Mouse (Mus musculus) kidney, adult 9 months (tissue): Measurements from ENCODE around the gene Tab1.
A peak's percentile ranks its signal among the peaks of the same experiment; 100 is the strongest.

Experiments used
- DNase-seq: peaks from one replicate; pipeline ENCODE4 v3.0.0; 2022

Gene Tab1

DNA sequence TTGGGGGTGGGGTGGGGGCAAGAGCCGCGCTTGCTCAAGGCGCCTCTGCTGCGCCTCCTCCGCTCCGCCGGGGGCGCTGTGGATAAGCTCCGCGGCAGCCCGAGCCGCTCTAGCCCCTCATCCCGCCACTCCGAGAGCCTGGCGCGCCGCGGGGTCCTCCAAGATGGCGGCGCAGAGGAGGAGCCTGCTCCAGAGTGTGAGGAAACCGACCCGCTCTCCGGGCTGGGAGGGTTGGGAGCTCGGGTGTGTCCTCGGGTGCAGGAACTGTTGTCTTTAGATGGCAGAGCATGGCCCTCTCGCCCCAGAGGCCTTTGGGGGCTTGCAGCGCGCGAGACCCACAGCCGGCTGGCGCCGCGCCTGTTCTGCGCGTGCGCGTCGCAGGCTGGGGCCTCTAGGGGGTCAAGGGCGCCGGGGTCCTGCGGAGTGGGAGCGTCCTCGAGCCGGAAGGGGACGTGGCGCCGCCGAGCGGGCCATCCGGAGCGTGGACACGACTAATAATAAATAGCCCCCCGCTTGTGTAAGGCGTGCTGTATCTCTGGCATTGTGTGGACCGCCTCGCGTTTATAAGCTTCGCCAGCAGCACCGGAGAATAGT lies at the start of gene Tab1:
Gene Tab1 (plus strand): TSS at position 135 of the 594 bp plus-strand sequence.
- DNase-seq = peak; percentile 94

DNA sequence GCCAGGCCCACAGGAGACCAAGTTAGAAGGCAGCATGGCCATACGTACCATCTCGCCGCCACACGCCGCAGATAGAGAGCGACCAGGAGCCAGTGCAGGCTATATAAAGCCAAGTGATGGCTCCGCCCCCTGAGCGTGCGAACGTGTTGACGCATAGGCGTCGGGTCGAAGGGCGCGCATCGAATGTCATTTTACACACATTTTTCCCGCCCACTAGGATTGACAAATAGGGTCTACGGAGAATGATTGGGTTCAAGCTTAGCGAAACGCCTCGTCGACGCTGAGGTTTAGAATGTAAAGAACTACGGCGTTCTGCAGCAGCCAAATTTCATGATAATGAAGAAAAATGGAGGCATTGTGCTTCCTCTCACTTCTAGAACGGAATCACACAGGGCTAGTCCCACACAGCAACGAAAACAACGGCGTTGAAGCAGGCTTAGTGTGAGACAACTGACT lies 49.6 kb upstream of the Tab1 start:
- peak; percentile 99 for DNase-seq

DNA sequence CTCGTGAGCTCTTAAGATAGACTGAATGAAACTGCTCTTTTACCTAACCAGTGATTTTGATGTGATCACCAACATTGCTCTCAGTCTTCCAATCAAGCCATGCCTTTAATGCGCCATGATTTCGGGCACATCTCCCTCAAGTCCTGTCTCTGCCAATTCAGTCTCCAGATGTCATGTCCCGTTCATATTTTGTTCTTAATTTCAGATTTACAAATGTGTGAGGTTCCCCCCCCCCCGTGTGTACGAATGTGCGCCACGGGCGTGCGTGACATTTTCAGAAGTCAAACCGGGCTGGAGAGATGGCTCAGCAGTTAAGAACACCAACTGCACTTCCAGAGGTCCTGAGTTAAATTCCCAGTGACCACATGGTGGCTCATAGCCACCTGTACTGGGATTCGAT lies 49.2 kb upstream of the Tab1 start:
- no peak for DNase-seq

DNA sequence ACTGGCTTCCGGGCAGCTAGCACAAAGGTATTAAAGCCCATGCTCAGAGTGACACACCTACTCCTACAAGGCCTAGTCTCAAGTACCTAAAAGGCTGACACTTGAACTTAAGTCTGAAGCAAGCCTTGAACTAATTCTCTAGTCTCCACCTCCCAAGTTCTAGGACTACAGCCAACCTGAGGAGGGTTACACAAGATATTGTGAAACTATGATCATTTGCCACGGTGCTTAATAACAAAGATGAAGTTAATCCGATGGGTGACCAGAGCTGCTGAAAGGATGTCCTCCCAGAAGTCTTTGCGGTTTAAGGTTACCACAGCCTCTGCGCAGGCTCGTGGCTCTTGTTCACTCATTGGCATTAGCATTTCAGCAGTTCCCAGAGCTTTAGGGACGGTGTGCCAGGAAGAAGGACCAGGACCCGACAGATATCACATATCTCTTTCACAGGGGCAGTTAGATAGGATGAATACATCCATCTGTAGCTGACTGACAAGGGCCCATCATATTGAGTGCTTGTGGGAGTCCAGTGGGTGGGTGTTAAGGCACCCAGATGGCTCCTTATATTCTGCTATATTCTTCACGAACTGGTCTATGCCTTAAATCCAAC lies 45.4 kb upstream of the Tab1 start:
- DNase-seq = no peak

DNA sequence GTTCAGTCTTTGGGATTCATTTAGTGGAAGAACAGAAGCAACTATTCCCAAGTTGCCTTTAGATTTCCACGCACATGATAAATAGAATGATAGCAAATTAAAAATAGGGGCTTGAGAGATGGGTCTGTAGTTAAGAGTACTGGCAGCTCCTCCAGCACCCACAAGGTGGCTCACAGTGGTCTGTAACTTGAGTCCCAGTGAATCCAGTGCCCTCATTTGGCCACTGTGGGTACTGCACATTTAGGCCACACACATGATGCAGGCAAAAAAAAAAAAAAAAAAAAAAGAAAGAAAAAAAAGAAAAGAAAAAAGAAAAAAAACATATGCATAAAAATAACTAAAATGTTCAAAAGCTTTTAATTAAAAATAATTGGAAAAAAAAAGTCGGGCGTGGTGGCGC lies 44.3 kb upstream of the Tab1 start:
- peak; percentile 97 for DNase-seq

DNA sequence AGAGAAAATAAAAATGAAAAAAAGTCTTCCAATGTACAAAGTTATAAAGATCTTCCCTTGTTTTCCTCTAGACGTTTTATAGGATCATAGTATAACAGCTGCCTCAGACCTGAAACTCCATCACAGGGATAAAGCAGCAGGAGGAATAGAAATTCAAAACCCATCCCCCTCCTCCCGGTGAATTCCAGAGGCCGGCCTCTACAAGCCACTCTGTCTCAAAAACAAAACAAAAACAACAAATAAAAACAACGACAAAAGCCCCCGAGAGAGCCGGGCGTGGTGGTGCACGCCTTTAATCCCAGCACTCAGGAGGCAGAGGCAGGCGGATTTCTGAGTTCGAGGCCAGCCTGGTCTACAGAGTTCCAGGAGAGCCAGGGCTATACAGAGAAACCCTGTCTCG lies 42.8 kb upstream of the Tab1 start:
- DNase-seq = no peak

DNA sequence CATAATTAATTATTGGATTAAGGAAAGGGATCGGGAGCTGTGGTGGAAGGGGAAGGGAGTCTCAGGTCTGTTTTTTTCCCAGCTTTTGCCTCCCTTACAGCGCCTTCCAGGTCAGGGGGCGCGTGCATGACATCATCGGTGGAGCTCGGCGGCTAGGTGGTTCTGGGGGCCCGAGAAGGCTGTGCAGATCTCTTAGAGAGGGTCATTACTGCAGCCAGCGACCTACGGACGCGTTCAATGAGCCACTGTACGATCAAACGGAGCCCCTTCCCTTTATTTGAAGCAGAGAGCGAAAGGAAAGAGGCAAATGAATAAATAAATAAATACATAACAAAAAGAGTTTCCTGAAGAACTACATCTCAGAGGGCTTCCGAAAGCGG lies 42.2 kb upstream of the Tab1 start:
- DNase-seq = no peak

DNA sequence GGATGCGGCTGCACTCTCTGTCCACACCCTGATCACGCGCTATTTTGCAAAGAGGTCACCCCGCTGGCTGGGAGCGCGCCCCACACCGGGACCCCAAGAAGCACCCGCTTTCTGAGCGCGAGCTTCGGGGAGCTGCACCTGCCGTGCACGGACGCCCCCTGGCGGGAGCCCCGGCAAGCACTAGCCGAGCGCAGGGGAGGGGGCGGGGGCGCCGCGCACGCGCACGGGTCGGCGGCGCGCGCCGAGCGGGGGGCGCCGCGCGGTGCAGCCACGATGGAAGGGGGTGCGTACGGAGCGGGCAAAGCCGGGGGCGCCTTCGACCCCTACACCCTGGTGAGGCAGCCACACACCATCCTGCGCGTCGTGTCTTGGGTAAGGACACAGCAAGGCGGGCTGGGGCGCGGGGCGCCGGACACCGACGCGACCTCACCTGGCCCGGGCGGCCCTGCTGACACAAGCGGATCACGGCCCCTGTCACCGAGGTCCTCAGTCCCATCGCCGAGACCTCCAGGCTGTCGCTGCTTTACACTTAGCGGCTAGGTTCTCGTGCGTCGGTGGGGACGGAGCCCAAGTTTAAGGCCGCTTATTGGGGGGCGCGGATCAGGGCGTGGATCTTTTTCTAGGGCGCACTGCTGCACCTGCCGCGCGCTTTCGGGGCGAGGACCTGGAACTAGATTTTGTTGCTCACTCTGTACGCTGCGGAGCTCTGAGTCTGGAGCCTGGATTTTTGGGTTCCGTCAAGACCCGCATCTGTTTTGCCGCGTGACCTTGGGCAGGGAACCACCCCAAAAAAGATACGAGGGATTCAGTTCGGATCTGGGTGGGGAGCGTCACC lies 41.6 kb upstream of the Tab1 start, which contains the start of the genes Syngr1 and Rpl3:
Gene Syngr1 (plus strand): TSS at position 214 of the 835 bp plus-strand sequence.
Gene Rpl3 (minus strand): TSS at position 748 of the 835 bp plus-strand sequence.
- DNase-seq = peak; percentile 74

DNA sequence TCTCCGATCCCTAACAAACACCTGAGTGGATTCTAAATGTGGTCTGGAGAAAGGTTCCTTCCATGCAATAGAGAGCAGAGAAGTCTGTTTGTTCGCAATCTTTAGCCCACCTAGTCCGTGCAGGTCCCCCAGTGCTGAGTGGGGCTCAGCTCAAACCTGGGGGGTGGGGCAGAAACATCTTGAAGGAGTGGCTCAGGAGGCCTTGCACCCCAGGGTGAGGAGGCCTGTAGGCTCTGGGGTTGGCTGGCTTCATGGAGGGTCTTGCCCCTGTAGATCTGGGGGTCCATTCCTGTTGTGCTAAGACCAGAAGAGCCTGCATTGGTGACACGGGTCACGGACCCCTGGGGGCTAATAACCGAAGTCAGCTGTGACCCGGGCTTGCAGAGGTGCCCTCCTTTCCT lies 40.9 kb upstream of the Tab1 start:
- no peak for DNase-seq

DNA sequence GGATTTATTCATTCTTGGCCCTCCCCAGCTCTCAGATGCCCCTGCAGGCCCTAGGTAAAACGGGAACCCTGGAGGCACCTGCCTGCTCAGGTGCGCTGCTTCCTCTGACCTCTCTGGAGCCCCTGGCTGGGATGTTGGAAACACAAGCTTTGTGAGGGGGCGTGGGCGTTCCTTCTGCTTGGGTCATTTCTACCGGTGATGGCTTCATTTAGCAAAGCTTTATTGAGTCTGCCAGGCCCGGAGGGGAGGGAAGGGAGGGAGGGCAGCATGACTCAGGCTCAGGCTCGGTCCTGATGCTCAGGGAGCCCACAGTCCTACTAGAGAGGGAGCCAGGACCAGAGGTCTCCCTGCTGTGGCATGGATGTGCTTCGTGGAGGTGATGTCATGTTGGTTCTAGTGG lies 40.3 kb upstream of the Tab1 start:
- no peak for DNase-seq

DNA sequence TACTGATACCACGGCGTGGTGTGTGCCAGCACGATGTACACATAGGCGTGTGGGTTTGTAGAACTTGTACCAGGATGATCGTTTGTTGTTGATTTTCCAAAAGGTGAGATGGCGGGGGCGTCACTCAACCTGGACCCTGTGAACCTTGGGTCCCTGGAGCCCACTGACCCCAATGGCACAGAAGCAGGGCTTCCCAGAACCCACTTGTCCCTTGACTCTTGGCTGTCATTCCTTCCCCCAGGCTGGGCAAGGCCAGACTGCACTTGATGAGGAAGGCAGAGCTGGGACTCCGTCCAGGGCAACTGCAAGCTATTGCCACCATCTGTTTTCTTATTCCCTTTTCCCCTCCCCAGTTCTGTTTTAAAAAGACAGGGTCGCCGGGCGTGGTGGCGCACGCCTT lies 38.7 kb upstream of the Tab1 start:
- no peak for DNase-seq

DNA sequence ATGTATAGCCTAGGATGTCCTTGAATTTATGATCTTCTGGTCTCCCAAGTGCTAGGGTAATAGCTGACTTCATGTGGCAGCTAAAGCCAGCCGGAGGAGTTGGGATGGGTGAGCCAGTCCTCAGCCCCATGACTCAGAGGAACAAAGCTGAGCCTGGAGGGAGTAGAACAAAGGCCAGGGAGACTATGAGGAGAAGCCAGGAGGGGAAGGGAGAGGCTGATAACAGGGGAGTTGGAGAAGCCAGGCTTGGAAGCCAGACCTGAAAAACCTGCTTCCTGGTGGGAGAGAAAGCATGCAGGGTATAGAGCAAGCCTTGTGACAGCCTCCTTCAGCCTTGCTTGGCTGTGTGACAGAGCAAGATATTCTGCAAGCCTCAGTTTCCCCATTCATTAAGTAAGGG lies 37.3 kb upstream of the Tab1 start:
- DNase-seq = no peak

DNA sequence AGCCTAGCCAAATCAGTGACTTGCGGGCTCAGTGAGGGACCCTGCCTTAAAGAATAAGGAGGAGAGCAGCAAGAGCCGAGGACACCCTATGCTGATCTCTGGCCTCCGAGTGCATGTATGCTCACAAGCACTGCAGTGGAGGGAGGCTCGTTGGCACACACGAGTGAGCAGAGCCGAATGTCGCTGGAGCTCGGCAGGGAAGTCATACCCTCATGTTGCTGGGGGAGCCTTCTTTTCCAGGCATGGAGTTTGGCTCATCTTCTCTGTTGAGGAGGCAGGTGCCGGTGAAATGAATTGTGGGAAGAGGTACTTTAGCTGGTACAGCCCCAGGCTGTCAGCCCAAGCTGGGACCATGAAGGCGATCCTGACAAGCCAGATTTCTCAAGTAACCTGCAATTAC lies 36.5 kb upstream of the Tab1 start:
- DNase-seq = no peak

DNA sequence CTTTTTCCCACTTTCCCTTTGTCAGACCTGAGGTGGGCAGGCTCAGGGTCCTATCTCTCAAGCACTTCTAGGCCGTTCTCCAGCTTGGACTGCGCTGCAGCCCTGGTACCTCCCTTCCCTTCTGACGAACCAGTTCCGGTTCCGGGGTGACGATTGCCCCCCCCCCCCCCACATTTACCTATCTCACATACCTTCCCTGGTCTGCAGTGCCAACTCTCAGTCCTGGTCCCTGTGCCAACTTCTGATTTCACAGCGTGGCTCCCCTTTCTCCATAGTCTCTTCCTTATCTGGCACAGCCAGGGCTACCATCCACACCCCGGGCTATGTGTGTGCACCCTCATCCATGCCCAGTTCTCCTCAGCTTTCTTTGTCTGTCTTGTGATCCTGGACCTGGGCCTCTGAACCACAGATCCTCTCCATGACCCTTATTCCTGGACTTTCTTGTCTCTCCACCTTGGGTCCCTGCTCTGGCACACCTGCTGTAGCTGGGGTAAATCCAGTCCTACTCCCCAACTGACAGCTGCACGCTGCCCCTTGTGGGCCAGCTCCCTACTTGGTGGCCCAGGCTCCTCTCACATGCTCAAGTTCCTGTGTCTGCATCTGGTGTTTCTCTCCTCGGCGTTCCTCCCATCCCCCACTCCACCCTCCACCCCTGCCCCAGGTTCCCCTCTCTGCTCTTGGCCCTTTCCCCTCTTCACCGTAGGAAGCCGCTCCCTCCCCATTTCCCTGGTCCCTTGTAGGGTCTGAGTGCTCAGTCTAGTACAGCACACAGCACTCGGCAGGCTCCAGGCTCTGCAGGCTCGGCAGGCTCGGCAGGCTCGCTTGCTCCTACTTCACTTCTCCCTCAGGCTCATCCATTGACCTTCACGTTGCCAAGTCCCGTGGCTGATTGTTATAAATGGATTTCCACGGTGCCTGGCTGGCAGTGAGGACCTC lies 35.7 kb upstream of the Tab1 start:
- DNase-seq = no peak

DNA sequence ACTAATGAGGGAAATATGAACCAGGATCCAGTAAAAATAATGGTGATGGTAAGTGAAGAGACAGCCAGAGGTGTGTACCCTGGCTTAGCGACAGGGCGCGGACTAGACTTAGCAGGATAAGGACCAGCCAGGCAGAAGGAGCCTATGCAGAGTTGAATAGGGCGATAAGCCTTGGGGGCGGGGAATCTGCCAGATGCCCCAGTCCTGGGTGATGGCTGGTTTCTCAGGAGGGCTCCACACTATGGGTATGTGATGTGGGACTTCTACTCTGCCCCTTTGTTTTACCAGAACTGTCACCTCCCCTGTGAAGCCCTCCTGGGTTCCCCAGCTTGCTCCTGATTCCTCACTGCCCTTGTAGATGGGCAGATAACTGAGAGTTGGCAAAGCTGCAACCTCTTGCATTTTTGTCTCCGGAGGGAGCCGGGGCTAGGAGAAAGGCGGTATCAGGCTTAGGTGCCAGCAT lies 34.9 kb upstream of the Tab1 start:
- DNase-seq = no peak

DNA sequence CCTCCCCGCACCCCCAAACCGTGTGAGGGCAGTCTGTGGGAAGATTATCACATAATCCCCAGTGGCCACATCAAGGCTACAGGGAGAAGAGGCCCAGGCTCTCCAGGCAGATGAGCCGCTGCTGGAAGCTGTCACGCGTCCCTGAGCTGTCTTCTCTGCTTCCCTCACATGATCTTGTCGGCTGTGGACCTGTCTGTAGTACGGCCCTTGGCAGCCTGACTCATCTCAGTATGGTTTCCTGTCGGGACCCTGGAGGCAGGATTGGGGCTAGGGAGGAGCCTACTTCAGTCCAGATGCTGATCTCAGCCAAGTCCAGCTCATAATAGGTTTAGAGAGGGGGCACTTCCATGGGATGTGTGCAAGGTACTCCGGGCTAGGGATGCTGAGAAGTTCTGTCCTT lies 34.1 kb upstream of the Tab1 start:
- DNase-seq = no peak

DNA sequence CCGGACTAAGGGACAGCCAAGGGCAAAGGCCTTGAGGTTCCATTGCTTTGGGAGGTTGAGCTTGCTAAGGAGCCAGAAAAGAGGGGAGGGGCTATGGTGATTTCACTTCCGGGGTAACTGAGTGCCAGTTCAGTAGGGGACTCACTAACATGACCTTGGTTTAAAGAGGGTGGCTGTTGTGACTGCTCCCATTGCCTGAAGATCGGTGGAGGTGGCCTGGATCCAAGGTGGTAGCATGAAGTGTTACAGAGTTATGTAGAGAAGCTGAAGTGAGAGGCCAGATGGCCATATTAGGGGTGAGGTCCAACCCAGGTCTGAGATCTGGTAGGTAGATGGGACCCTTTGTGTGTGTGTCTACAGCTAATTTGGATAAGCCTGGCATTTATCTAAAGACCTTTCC lies 33.5 kb upstream of the Tab1 start:
- DNase-seq = no peak

DNA sequence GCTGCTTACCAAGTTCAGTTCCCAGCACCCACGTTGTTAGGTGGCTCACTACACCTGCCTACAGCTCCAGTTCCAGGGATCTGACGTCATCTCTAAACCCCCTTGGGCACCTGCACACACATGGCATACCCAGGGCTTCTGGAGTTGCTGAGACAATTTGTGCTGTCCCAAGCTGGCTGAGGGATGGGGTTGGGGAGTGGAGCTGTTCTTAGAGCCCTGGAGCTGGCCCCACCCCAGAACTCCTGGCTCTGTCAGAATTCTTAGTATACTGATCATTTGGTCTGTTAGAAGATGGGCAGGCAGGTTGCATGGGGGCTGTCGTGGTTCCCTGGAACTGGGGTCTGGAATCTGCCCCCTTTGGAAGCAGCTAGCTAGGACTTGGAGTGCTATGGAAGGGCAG lies 32.7 kb upstream of the Tab1 start:
- no peak for DNase-seq

DNA sequence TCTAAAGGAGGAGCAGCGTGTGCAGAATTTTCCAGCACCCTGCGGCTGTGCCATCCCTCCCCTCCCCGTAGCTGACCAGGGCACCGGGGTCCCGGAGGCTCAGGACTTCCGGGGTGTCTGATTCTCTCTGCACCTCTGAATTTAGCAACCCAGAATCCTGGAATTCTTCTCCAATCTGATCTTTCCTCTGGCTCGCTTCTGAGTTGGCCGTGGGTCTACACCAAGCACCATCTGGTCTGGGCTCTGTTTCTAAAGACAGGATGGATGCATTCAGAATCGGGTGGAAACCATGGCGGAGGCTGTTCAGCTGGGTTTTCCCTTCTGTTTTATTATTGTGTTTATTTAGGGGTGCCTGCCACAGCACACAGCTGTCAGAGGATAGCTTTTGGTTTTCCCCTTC lies 32.1 kb upstream of the Tab1 start:
- DNase-seq = no peak

DNA sequence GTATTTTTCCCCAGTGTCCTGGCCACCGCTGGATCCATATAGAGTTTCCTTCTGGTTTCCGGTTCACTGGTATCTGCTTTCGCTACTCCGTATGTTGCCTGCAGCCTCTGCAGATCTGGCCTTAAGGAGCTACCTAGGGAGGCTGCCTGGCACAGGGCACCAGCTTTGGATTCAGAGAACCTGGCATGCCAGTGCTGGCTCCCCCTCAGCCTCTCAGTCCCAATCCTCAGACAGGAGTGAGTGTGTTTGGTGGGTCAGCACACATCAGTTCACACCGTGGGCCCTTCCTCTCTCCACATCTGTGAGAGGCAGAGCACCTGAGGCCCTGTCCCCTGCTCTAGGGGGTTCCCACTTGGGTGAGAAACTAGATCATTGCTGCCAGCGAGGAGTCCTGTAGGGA lies 31.4 kb upstream of the Tab1 start:
- no peak for DNase-seq

DNA sequence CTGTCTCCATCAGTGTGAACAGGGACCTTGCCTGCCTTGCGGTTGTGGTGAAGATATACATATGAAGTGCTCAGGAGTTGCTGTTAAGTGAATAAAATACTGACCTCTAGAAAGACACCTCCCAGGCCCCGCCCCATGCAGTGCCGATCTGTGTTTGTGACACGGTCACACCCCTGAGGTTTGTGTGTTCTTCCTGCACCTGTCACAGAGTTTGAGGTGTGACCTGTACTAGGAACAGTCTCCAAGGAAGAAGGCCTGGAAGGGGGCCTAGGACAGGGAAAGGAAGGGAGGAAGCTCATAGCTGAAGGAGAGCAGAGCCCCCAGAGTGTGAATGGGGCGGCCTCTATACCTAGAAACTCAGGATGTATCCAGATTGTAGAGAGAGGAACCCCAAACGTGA lies 30.4 kb upstream of the Tab1 start:
- DNase-seq = no peak

DNA sequence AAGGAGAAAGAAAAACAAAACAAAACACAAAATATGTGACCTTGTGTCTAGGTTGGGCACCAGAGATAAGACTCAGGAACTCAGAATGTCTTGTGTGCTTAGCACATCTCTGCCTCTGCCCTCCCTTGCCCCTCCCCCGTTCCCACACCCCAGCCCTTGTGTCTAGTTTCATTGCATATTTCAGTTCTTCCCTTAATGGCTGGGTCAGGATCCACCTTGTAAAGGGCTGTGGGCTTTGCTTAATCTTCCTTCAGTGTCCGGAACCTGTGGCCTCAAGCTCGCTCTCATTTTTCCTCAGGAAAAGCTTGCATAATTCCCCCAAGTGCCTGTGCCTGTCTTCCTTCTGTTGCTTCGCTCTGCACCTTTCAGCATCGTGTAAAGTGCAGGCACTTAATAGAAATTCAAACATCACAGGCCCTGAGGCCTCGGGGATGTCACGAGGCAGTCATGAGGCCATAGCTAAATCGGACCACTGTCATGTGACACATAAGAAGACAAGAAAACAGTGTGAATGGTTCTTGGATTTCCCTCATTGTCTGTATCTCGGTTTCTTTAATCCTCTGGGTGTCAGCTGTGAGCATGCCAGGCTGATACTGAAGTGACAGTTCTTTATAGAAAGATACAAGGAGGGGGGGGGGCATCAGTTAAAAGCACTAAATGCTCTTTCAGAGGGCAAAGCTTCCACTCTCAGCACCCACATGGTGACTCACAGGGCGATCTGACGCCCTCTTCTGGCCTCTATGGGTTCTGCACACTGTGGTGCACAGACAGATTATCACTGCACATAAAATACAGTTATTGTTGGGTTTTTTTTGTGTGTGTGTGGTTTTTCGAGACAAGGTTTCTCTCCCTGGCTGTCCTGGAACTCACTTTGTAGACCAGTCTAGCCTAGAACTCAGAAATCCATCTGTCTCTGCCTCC lies 27.2 kb upstream of the Tab1 start:
- no peak for DNase-seq
